Mouse (Mus musculus): Measurements from ENCODE around the gene Map1lc3a. TPM values are rescaled to one million over a fixed set of nuclear protein-coding genes. Genes with fewer than 3 reads are reported as not detected.

Map1lc3a gene
- polyA plus RNA-seq (2016; fragmentation: Nextera tagmentation; extraction: Ambion mirVana): 163 and 169 TPM in 2 replicates

DNA sequence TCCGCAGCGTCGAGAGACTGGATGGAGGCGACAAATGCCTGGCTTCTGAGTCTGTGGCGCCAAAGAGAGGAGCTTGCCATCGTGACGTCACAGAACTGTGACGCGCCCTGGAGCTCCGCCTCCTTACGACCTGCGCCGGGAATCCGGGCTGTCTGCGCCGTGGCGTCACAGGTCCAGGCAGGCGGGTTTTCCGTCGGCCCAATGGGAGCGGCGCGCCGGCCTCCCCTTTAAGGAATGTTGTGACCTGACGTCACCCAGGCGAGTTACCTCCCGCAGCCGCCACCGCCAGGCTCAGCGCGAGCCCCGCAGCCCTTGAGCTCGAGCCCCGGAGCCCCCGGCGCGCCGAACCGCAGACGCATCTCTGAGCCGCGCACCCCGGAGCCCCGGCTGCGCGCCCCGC is at the start of gene Map1lc3a:
TSS of gene Map1lc3a (plus strand) at position 103 of the 400 bp plus-strand sequence.
- no peaks in the 10 kb centered on the region for H3K9me3 ChIP-seq
- peak; percentile 83 for ATAC-seq (ENCODE audit: insufficient number of reproducible peaks, insufficient read depth, low FRiP score, low TSS enrichment, low read depth)
- H3K4me1 ChIP-seq (replicated peaks): peaks cover 15% of the 10 kb centered on the region
- WGBS: under 1% methylated on average over 47 of the region's 47 CpGs
- peak within 1 kb of the TSS; percentile 71 for H3K4me2 ChIP-seq
- peaks cover 27% of the 10 kb centered on the region for H3K36me3 ChIP-seq
- H3K4me3 ChIP-seq (replicated peaks): peak within 1 kb of the TSS; percentile 92
- H3K9ac ChIP-seq (replicated peaks): peak within 1 kb of the TSS; percentile 85
- H3K27ac ChIP-seq: peak within 1 kb of the TSS; percentile 84
- H3K27me3 ChIP-seq: no peaks in the 10 kb centered on the region

DNA sequence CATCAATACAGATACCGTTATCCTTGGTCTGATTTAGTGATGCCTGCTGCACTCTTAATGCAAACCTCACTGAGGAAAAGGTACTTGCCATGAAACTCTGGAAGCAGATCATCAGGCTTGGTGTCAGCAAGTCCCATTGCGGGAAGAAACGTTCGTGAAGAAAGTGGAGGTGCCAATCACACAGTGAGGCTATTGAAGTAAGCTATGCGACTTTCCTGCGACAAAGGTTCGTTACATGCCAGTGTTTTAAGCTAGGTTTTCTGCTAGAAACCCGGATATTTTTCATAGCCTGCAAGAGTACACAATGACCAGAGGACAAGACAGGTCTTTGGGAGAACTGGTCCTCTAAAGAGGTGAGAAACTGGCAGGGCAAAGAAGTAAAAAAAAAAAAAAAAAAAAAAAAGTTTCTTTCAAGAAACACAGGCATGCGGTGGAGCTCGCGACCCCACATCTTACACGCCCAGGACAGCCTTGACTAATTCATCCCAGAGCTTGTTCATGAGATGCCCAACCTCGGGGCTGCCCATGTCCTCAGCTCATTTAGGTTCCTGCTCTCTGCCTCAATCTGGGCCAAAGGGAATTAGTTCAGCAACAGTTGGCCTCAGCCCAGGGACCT is 40.2 kb upstream of the Map1lc3a start:
- Histone ChIP-seq H3K36me3 (peaks cover 4% of the 10 kb centered on the region; the same call in 1 of the 2 replicates), H3K9ac (replicated peaks) (peak overlapping the region; percentile 89), H3K9me3 (no peaks in the 10 kb centered on the region), H3K27me3 (no peaks in the 10 kb centered on the region), H3K4me2 (peak overlapping the region; percentile 92), H3K4me1 (replicated peaks) (peaks cover 17% of the 10 kb centered on the region), H3K27ac (peak overlapping the region; percentile 88), H3K4me3 (replicated peaks) (peak overlapping the region; percentile 91)
- ATAC-seq (ENCODE audit: insufficient number of reproducible peaks, insufficient read depth, low FRiP score, low TSS enrichment, low read depth): peak; percentile 89
- WGBS: 5% methylated on average over 13 of the region's 13 CpGs

DNA sequence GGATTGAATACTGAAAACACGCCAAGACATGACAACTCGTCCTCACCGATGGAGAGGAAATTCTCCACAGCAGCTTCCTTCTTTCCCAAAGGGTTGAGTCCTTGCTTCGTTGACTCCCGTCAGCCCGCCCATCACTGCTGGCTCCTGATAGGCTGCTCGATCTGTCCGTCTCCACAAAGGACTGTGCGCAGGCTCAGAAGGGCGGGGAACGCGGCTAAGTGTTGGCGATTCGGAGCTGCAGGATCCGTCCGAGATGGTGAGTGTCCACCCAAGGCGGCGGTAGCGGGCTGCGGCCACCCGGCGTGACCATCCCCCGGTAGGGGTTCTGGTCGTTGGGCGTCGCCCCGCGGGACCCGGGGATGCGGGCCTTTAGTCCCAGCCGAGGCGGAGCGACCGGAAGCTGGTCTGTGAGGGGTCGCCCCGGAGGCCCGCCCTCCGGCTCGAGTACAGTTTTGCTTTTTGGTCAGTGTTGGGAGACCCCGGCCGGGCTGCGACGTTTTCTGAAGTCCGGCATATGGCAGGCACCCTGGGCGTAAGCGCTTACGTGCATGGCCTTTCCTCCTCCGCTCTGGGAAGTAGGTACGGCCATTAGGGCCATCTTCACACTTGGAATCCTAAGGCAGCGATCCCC is 39.6 kb upstream of the Map1lc3a start, which contains the start of gene Dynlrb1:
TSS of gene Dynlrb1 (plus strand) at position 172 of the 631 bp plus-strand sequence.
- Histone ChIP-seq H3K9me3 (no peaks in the 10 kb centered on the region), H3K36me3 (peaks cover 10% of the 10 kb centered on the region; the same call in 1 of the 2 replicates), H3K4me1 (replicated peaks) (peaks cover 17% of the 10 kb centered on the region), H3K27ac (peak within 1 kb of the TSS; percentile 88), H3K4me2 (peak within 1 kb of the TSS; percentile 92), H3K4me3 (replicated peaks) (peak within 1 kb of the TSS; percentile 91), H3K9ac (replicated peaks) (peak within 1 kb of the TSS; percentile 89), H3K27me3 (no peaks in the 10 kb centered on the region)
- WGBS: under 1% methylated on average over 50 of the region's 50 CpGs
- peak; percentile 99 for ATAC-seq (ENCODE audit: insufficient number of reproducible peaks, insufficient read depth, low FRiP score, low TSS enrichment, low read depth)

DNA sequence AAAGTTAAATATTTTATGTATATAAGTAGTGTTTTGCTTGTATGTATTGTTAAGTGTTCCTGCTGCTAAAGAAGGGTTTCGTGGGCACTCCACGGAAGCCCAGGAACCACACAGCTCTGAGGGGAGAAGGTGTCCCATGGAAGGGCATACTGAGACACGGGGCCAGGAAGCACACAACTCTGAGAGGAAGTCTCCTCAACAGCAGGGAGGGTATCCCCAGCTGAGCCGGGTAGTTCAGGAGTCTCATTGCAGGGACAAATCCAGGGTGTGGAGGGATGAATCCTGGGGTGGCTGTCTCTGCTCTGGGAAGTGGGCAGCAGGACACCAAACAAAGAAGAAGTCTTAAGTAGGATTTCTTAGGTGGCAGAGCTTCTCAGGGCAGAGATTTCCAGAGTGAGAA is 38.8 kb upstream of the Map1lc3a start:
- H3K27ac ChIP-seq: no peak overlapping the region
- peak overlapping the region; percentile 92 for H3K4me2 ChIP-seq
- no peaks in the 10 kb centered on the region for H3K9me3 ChIP-seq
- 21% methylated on average over 4 of the region's 4 CpGs for WGBS
- no peak for ATAC-seq (ENCODE audit: insufficient number of reproducible peaks, insufficient read depth, low FRiP score, low TSS enrichment, low read depth)
- H3K9ac ChIP-seq (replicated peaks): peak overlapping the region; percentile 89
- peak overlapping the region; percentile 91 for H3K4me3 ChIP-seq (replicated peaks)
- peaks cover 13% of the 10 kb centered on the region; the same call in 1 of the 2 replicates for H3K36me3 ChIP-seq
- H3K27me3 ChIP-seq: no peaks in the 10 kb centered on the region
- H3K4me1 ChIP-seq (replicated peaks): peaks cover 17% of the 10 kb centered on the region

DNA sequence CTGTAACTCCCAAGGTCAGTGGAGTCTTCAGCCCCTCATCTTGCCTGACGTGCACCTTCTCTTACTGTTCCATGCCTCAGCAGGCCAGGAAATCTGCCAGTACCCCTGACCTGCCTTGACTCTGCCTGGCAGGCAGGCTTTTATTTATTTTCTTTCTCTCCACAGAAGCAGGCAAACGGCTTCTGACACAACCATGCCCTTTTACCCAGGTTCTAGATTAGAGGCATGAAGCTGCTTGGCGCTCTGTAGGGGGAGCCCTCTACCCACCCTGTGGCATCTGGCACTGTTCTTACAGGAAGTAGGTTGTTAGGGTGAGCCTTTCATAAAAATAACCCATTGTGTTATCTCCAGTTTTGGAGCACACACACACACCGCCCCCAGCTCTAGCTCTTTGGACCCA is 35.2 kb upstream of the Map1lc3a start:
- no peak for ATAC-seq (ENCODE audit: insufficient number of reproducible peaks, insufficient read depth, low FRiP score, low TSS enrichment, low read depth)
- Histone ChIP-seq H3K9me3 (no peaks in the 10 kb centered on the region), H3K4me3 (replicated peaks) (no peak overlapping the region), H3K9ac (replicated peaks) (no peak overlapping the region), H3K36me3 (peaks cover 49% of the 10 kb centered on the region), H3K4me2 (no peak overlapping the region), H3K4me1 (replicated peaks) (peaks cover 14% of the 10 kb centered on the region), H3K27ac (no peak overlapping the region), H3K27me3 (no peaks in the 10 kb centered on the region)
- 79% methylated on average over 4 of the region's 4 CpGs for WGBS

DNA sequence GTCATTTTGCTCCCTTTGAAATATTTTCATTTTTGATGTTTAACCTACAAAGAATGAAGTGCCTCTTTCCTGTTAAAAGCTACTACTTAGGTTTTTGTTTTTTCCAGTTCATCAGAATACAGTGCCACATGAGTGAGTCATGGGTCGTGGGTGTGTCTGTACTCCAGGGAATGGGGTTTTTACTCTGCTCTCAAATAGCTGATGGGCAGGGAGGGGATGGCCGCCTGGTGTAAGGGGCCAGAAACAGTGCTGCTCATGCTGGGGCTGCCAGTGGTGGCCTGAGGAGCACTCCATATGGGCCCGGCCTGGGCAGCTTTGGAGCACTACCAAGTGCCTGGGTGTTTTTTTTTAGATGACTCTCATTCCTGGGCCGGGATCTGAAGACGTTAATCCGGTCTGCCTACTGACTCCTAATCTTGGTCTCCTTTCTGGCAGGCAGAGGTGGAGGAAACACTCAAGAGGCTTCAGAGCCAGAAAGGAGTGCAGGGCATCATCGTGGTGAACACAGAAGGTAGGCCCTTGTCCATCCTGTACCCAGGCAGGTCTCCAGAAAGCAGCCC is 33.7 kb upstream of the Map1lc3a start:
- no peak for ATAC-seq (ENCODE audit: insufficient number of reproducible peaks, insufficient read depth, low FRiP score, low TSS enrichment, low read depth)
- no peak overlapping the region for H3K9ac ChIP-seq (replicated peaks)
- peaks cover 62% of the 10 kb centered on the region for H3K36me3 ChIP-seq
- 91% methylated on average over 7 of the region's 7 CpGs for WGBS
- no peak overlapping the region for H3K4me2 ChIP-seq
- H3K4me1 ChIP-seq (replicated peaks): peaks cover 11% of the 10 kb centered on the region
- no peak overlapping the region for H3K4me3 ChIP-seq (replicated peaks)
- no peaks in the 10 kb centered on the region for H3K27me3 ChIP-seq
- H3K27ac ChIP-seq: no peak overlapping the region
- H3K9me3 ChIP-seq: no peaks in the 10 kb centered on the region

DNA sequence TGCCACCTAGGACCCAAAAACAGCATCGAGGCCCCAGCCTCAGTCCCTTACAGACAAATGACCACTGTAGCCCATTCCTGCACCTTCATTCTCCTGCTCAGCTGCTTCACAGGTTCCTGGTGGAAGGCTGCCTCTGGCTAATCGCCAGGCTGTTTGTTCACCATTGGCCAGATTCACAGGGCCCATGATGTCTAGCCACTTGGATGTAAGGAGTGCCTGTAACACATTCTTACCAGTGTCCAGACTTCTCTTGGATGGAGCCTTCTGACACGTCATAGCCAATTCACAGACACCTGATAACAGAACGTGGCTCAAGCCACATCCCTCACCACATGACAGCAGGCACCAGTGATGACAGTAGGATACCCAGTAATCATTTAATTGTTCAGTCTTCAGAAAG is 29.9 kb upstream of the Map1lc3a start:
- Histone ChIP-seq H3K27ac (no peak overlapping the region), H3K4me1 (replicated peaks) (no peaks in the 10 kb centered on the region), H3K27me3 (no peaks in the 10 kb centered on the region), H3K9me3 (no peaks in the 10 kb centered on the region), H3K4me3 (replicated peaks) (no peak overlapping the region), H3K9ac (replicated peaks) (no peak overlapping the region), H3K4me2 (no peak overlapping the region), H3K36me3 (peaks cover 94% of the 10 kb centered on the region)
- 96% methylated on average over 4 of the region's 4 CpGs for WGBS
- no peak for ATAC-seq (ENCODE audit: insufficient number of reproducible peaks, insufficient read depth, low FRiP score, low TSS enrichment, low read depth)

DNA sequence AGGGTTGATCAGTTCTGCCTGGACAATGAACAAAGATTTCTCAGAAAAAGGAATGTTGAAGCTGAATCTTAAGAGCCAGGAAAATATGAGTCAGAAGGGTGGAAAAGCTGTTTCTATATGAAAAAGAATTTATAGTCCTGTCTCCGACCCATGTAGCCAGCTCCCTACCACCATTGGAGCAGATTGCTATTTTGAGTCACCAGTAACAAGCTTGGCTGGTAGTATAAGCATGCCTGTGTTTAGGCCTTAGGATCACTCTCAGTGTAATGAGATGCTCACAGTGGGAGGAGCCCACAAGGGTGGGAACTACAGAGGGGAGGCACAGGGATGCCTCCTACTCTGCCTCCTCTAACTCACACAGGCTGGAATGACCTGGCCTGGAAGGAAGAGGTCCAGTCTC is 27.9 kb upstream of the Map1lc3a start:
- Histone ChIP-seq H3K36me3 (peaks cover 87% of the 10 kb centered on the region), H3K27me3 (no peaks in the 10 kb centered on the region), H3K4me1 (replicated peaks) (no peaks in the 10 kb centered on the region), H3K27ac (no peak overlapping the region), H3K4me3 (replicated peaks) (no peak overlapping the region), H3K9ac (replicated peaks) (no peak overlapping the region), H3K9me3 (no peaks in the 10 kb centered on the region), H3K4me2 (no peak overlapping the region)
- 95% methylated on average over 1 of the region's 1 CpGs for WGBS
- no peak for ATAC-seq (ENCODE audit: insufficient number of reproducible peaks, insufficient read depth, low FRiP score, low TSS enrichment, low read depth)

DNA sequence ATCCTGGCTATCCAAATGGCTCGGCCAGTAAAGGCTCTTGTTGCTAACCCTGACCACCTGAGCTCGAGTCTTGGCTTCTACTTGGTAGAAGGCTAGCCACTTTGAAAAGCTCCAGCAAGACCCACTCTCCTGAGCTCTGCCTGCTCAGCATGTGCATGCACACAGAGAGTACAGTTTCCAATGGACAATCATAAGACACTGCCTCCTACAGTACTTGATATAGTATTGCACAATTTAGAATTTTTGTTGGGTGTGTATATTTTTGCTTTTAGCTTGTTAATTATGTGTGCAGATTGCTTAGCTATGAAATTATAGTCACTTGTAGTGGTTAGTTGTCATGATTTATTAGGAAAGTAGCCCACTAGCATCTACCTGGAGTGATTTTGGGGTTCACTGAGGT is 27.4 kb upstream of the Map1lc3a start:
- Histone ChIP-seq H3K4me3 (replicated peaks) (no peak overlapping the region), H3K27me3 (no peaks in the 10 kb centered on the region), H3K9me3 (no peaks in the 10 kb centered on the region), H3K27ac (no peak overlapping the region), H3K4me2 (no peak overlapping the region), H3K9ac (replicated peaks) (no peak overlapping the region), H3K4me1 (replicated peaks) (no peaks in the 10 kb centered on the region), H3K36me3 (peaks cover 81% of the 10 kb centered on the region)
- no peak for ATAC-seq (ENCODE audit: insufficient number of reproducible peaks, insufficient read depth, low FRiP score, low TSS enrichment, low read depth)
- 72% methylated on average over 2 of the region's 2 CpGs for WGBS

DNA sequence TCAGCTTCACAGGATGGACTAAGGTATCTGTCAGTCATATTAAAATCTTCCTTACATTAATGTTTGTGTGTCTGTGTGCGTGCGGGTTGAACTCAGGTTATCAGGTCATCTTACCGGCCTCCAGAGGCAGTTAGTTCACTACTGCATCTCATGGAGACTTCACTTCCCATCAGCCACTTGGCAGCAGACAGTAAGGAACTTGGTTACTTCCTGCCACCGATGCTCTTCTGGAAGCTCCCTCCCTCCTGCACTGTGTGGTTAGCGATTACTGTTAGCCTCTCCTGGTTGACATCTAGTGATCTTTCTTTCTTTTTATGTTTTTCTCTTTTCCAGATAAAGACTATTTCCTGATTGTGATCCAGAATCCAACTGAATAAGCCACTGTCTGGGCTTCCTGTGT is 26.5 kb upstream of the Map1lc3a start:
- no peak overlapping the region for H3K4me3 ChIP-seq (replicated peaks)
- H3K27ac ChIP-seq: no peak overlapping the region
- H3K9ac ChIP-seq (replicated peaks): no peak overlapping the region
- no peak for ATAC-seq (ENCODE audit: insufficient number of reproducible peaks, insufficient read depth, low FRiP score, low TSS enrichment, low read depth)
- H3K9me3 ChIP-seq: no peaks in the 10 kb centered on the region
- WGBS: 97% methylated on average over 5 of the region's 5 CpGs
- H3K4me2 ChIP-seq: no peak overlapping the region
- peaks cover 73% of the 10 kb centered on the region for H3K36me3 ChIP-seq
- no peaks in the 10 kb centered on the region for H3K27me3 ChIP-seq
- no peaks in the 10 kb centered on the region for H3K4me1 ChIP-seq (replicated peaks)

DNA sequence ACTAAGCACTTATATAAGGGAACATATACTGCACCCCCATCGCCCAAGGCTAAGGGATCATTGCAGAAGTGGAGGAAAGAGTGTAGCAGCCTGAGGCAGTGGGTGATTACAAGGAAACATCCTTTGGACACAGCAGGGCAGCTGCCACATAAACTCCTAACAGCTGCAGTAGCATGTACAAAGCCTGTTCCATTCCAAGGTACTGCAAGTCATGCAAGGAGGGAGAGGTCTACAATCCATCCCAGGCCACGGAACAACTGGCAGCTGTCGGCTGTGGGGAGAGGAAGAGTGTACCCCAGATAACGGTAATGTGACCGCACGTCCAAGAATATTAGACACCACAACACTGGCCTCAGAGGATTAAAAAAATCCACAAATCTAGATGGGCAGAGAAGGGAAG is 10.6 kb upstream of the Map1lc3a start:
- Histone ChIP-seq H3K27me3 (no peaks in the 10 kb centered on the region), H3K9ac (replicated peaks) (no peak overlapping the region), H3K4me1 (replicated peaks) (no peaks in the 10 kb centered on the region), H3K36me3 (no peaks in the 10 kb centered on the region), H3K9me3 (no peaks in the 10 kb centered on the region), H3K4me3 (replicated peaks) (no peak overlapping the region), H3K4me2 (no peak overlapping the region), H3K27ac (no peak overlapping the region)
- no peak for ATAC-seq (ENCODE audit: insufficient number of reproducible peaks, insufficient read depth, low FRiP score, low TSS enrichment, low read depth)
- WGBS: 74% methylated on average over 6 of the region's 6 CpGs

Measured in limb, embryonic 12.5 days (tissue).